Mouse (Mus musculus) C2C12 (cell line): ENCODE measurements around the gene Ncoa4.

ENCODE experiments used
- CEBPB ChIP-seq: IDR thresholded peaks from one replicate; pipeline ENCODE4 v1.6.1; 2011; ENCODE audit warnings: low read depth, mild to moderate bottlenecking, control low read depth, moderate library complexity
- CTCF ChIP-seq: IDR thresholded peaks from one replicate; pipeline ENCODE4 v1.5.1; 2011; ENCODE audit not compliant: control insufficient read depth, insufficient read depth, insufficient read length
- FOSL1 ChIP-seq: IDR thresholded peaks from one replicate; pipeline ENCODE4 v1.8.0; 2011; ENCODE audit warnings: mild to moderate bottlenecking, low read length; ENCODE audit not compliant: poor library complexity, insufficient read depth, severe bottlenecking
- MAX ChIP-seq: IDR thresholded peaks from one replicate; pipeline ENCODE4 v1.6.1; 2011; ENCODE audit warnings: mild to moderate bottlenecking, control low read depth
- MYOD1 ChIP-seq: IDR thresholded peaks from one replicate; pipeline ENCODE4 v1.6.1; 2011; ENCODE audit warnings: low read depth; ENCODE audit not compliant: control insufficient read depth, insufficient read length
- MYOG ChIP-seq: IDR thresholded peaks from one replicate; pipeline ENCODE4 v1.6.1; 2011; ENCODE audit not compliant: control insufficient read depth, insufficient read length; ENCODE audit errors: extremely low read depth
- USF1 ChIP-seq: IDR thresholded peaks from one replicate; pipeline ENCODE4 v1.6.1; 2011; ENCODE audit warnings: low read depth, mild to moderate bottlenecking, control low read depth, moderate library complexity

DNA sequence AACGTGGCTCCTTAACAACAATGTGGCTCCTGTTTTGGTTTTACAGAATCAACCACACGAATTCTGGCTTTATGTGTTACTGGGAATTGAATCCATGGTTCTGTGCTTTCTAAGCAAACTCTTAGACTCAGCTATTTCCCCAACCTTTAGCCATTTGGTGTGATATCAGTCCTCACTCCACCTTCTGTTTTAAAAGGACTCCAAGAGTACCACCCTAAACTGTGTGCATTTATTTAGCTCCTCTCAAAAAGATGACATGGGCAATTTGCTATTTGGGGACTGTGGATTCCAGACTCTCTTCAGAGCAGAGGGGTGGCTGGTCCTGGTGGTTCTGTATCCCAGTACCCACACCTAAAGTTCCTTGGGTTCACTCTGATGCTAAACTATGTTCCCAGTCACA is 13.1 kb upstream of the Ncoa4 start:
- TF ChIP-seq CTCF (no peak), MYOG (no peak), USF1 (no peak), MYOD1 (no peak), CEBPB (no peak), MAX (no peak), FOSL1 (no peak)
